ENCODE assay signal across 8 mouse cellular contexts in genomic region chr17:30874276-30874675, GRCm38 (mm10). TPM values are rescaled to one million over a fixed set of nuclear protein-coding genes. Genes with fewer than 3 reads are reported as not detected.
A peak's percentile ranks its signal among the peaks of the same experiment; 100 is the strongest.
DNase-seq lines count a peak whose midpoint lies in the region; ATAC-seq and TF ChIP-seq lines count a peak whose summit lies in the region.

No protein-coding gene starts in this region.

- no peak for ATAC-seq in forebrain, postnatal 0 days
- no peak for ATAC-seq in midbrain, embryonic 11.5 days (ENCODE audit: low FRiP score)

- H3K9ac ChIP-seq in forebrain, postnatal 0 days, result no peak overlapping the region
- H3K9ac ChIP-seq in midbrain, embryonic 11.5 days (ENCODE audit: low read length), result no peak overlapping the region

- no peaks in the 10 kb centered on the region for H3K36me3 ChIP-seq in forebrain, postnatal 0 days (ENCODE audit: insufficient read depth)
- no peaks in the 10 kb centered on the region for H3K36me3 ChIP-seq in forebrain, embryonic 10.5 days (replicated peaks)
- no peaks in the 10 kb centered on the region for H3K36me3 ChIP-seq in midbrain, embryonic 11.5 days (ENCODE audit: control insufficient read depth, insufficient read depth, low read length)
- H3K36me3 ChIP-seq in midbrain, embryonic 10.5 days, result no peaks in the 10 kb centered on the region
- H3K36me3 ChIP-seq in splenic B cell, adult 2 months (ENCODE audit: control insufficient read depth, insufficient read depth, low read length, poor library complexity, severe bottlenecking), result no peaks in the 10 kb centered on the region

- intact Hi-C loops in left cerebral cortex, postnatal 14 days (cut with DNase I), result no loop called here

- whole genome bisulfite sequencing in forebrain, postnatal 0 days, result 69% methylated on average over 15 of the region's 15 CpGs
- WGBS in forebrain, embryonic 10.5 days, result 63% methylated on average over 15 of the region's 15 CpGs
- WGBS in midbrain, embryonic 11.5 days, result 63% methylated on average over 15 of the region's 15 CpGs
- WGBS in midbrain, embryonic 10.5 days, result 61% methylated on average over 15 of the region's 15 CpGs

- no peaks in the 10 kb centered on the region for H3K27me3 ChIP-seq in forebrain, postnatal 0 days (ENCODE audit: insufficient read depth, low read length)
- H3K27me3 ChIP-seq in forebrain, embryonic 10.5 days (ENCODE audit: poor library complexity, severe bottlenecking), result no peaks in the 10 kb centered on the region
- no peaks in the 10 kb centered on the region for H3K27me3 ChIP-seq in midbrain, embryonic 11.5 days (ENCODE audit: control insufficient read depth, insufficient read depth, low read length)
- H3K27me3 ChIP-seq in midbrain, embryonic 10.5 days (ENCODE audit: low read depth, poor library complexity, severe bottlenecking), result no peaks in the 10 kb centered on the region
- H3K27me3 ChIP-seq in splenic B cell, adult 2 months (ENCODE audit: control insufficient read depth, insufficient read depth, low read length, poor library complexity, severe bottlenecking), result no peaks in the 10 kb centered on the region

- H3K4me3 ChIP-seq in forebrain, postnatal 0 days (ENCODE audit: low read depth, low read length), result no peak overlapping the region
- H3K4me3 ChIP-seq in forebrain, embryonic 10.5 days, result no peak overlapping the region
- H3K4me3 ChIP-seq in midbrain, embryonic 11.5 days (ENCODE audit: low read depth, low read length), result no peak overlapping the region
- no peak overlapping the region for H3K4me3 ChIP-seq in midbrain, embryonic 10.5 days

- no peaks in the 10 kb centered on the region for H3K4me1 ChIP-seq in forebrain, postnatal 0 days (ENCODE audit: insufficient read depth)
- H3K4me1 ChIP-seq in forebrain, embryonic 10.5 days, result 0 out of 2 replicates have a peak, but pooled peaks cover 3% of the 10 kb centered on the region
- peaks cover 2% of the 10 kb centered on the region for H3K4me1 ChIP-seq in midbrain, embryonic 11.5 days (ENCODE audit: control insufficient read depth, insufficient read depth, low read length)
- peaks cover 16% of the 10 kb centered on the region for H3K4me1 ChIP-seq in midbrain, embryonic 10.5 days

- H3K4me2 ChIP-seq in forebrain, postnatal 0 days (ENCODE audit: low read depth), result no peak overlapping the region
- H3K4me2 ChIP-seq in midbrain, embryonic 11.5 days, result no peak overlapping the region

- H3K9me3 ChIP-seq in forebrain, postnatal 0 days (ENCODE audit: low read length), result no peaks in the 10 kb centered on the region
- 0 out of 2 replicates have a peak, but pooled peaks cover 3% of the 10 kb centered on the region for H3K9me3 ChIP-seq in forebrain, embryonic 10.5 days
- peaks cover 3% of the 10 kb centered on the region; the same call in 1 of the 2 replicates for H3K9me3 ChIP-seq in midbrain, embryonic 11.5 days (ENCODE audit: control insufficient read depth, low read length)
- H3K9me3 ChIP-seq in midbrain, embryonic 10.5 days (replicated peaks), result no peaks in the 10 kb centered on the region; the same call in 1 of the 2 replicates

- no peak overlapping the region for H3K27ac ChIP-seq in forebrain, postnatal 0 days (ENCODE audit: low read depth, low read length)
- H3K27ac ChIP-seq in forebrain, embryonic 10.5 days, result no peak overlapping the region
- H3K27ac ChIP-seq in midbrain, embryonic 11.5 days (ENCODE audit: low read depth, low read length), result no peak overlapping the region
- no peak overlapping the region for H3K27ac ChIP-seq in midbrain, embryonic 10.5 days (replicated peaks)

- TF ChIP-seq CTCF in forebrain, postnatal 0 days (IDR thresholded peaks at IDR 0.05; ENCODE audit: low read depth), result peak; percentile 32; the same call in 1 of the 2 replicates

- DNase-seq in forebrain, postnatal 0 days, result no peak
- no peak for DNase-seq in forebrain, embryonic 10.5 days (ENCODE audit: extremely low spot score, low spot score)
- DNase-seq in midbrain, embryonic 11.5 days (ENCODE audit: low spot score, missing footprints), result peak; percentile 69
- no peak for DNase-seq in midbrain, embryonic 10.5 days (ENCODE audit: low spot score)
- DNase-seq in heart, postnatal 4 days, result peak; percentile 25
- peak; percentile 23 for DNase-seq in splenic B cell, adult 2 months (ENCODE audit: low read depth, low spot score)
- no peak for DNase-seq in left cerebral cortex, postnatal 14 days (ENCODE audit: low spot score in 2 of 2)
- no peak for DNase-seq in neural tube, embryonic 10.5 days (ENCODE audit: extremely low spot score, low spot score)

RNA-seq across cellular contexts. Expression of gene Glp1r, which starts 27.3 kb away (rescaled TPM):
- 0.69 and 1.7 TPM in 2 replicates for total RNA-seq in forebrain, postnatal 0 days (2014; rRNA removed)
- 0.19 and 0.34 TPM in 2 replicates for polyA plus RNA-seq in forebrain, postnatal 0 days (2015; fragmentation: Nextera tagmentation; extraction: Ambion mirVana)
- polyA plus RNA-seq in forebrain, embryonic 10.5 days (2016; fragmentation: Nextera tagmentation; extraction: Ambion mirVana), result 0.05 TPM in 1 of 2 replicates, not detected in the other
- 0.04 and 0.10 TPM in 2 replicates for polyA plus RNA-seq in midbrain, embryonic 11.5 days (2014; fragmentation: Nextera tagmentation; extraction: Ambion mirVana)
- polyA plus RNA-seq in midbrain, embryonic 10.5 days (2016; fragmentation: Nextera tagmentation; extraction: Ambion mirVana), result not detected in 2 replicates
- total RNA-seq in heart, postnatal 4 days (2021), result under 1 TPM; 0.52 to 0.81 TPM
- 1 to 10 TPM in 1 of 2 experiments, under 1 TPM in 1; 0.72 to 1.4 TPM for total RNA-seq in left cerebral cortex, postnatal 14 days (2021)

Comparison
In these comparisons a context has a peak if more than half of its experiments do, and no peak if none do; other contexts are left out.
1. DNase-seq: peak in midbrain, embryonic 11.5 days (single experiment), heart, postnatal 4 days (single experiment) and splenic B cell, adult 2 months (single experiment); none in forebrain, postnatal 0 days (single experiment), forebrain, embryonic 10.5 days (single experiment), midbrain, embryonic 10.5 days (single experiment), left cerebral cortex, postnatal 14 days (0 of 2) and neural tube, embryonic 10.5 days (single experiment).